Comparison of ENCODE assay signal across 8 mouse cellular contexts in the genomic region with DNA sequence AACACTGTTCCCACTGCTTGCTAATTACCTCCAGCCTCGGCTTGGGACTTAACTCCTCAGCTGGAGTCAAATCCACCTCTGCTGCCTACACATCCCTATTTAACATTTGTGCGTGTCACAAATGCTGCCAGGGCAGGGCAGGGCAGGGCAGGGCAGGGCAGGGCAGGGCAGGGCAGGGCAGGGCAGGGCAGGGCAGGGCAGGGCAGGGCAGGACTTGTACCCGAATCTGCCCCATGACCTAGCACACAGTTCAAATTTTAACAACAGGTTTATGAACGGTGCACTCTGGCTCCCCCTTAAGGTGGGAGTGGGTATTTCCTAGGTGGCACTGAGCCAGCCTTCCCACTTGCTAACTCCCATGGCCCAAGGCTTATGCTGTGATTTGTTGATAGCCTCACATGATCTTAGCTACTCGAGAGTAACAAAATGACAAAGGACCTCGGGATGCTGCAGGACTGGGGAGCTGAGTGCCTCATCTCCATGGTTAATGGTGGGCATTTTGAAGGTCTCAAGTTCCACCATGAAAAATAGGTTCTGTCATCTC. TPM values are rescaled to one million over a fixed set of nuclear protein-coding genes. Genes with fewer than 3 reads are reported as not detected.
DNase-seq lines count a peak whose midpoint lies in the region; ATAC-seq and TF ChIP-seq lines count a peak whose summit lies in the region.

No protein-coding gene starts in this region.

- H3K4me1 ChIP-seq in MEL (ENCODE audit: control insufficient read depth in 1 of 2, insufficient read depth in 2 of 2, low read length in 2 of 2), result no peaks in the 10 kb centered on the region
- peaks cover 3% of the 10 kb centered on the region; the same call in 1 of the 2 replicates for H3K4me1 ChIP-seq in liver, embryonic 12.5 days
- peaks cover 29% of the 10 kb centered on the region for H3K4me1 ChIP-seq in neural tube, embryonic 13.5 days (replicated peaks)

- H3K9ac ChIP-seq in MEL (ENCODE audit: control insufficient read depth, low read depth, low read length, poor library complexity, severe bottlenecking), result no peak overlapping the region
- H3K9ac ChIP-seq in liver, embryonic 12.5 days, result no peak overlapping the region
- H3K9ac ChIP-seq in neural tube, embryonic 13.5 days, result no peak overlapping the region

- H3K4me3 ChIP-seq in MEL (ENCODE audit: control insufficient read depth in 1 of 2, insufficient read depth in 1 of 2, low read depth in 2 of 2, low read length in 2 of 2), result no peak overlapping the region
- H3K4me3 ChIP-seq in liver, embryonic 12.5 days, result no peak overlapping the region
- no peak overlapping the region for H3K4me3 ChIP-seq in neural tube, embryonic 13.5 days

- H3K9me3 ChIP-seq in MEL (replicated peaks; ENCODE audit: insufficient read depth, low read length), result no peaks in the 10 kb centered on the region
- no peaks in the 10 kb centered on the region for H3K9me3 ChIP-seq in liver, embryonic 12.5 days (replicated peaks)
- no peaks in the 10 kb centered on the region for H3K9me3 ChIP-seq in neural tube, embryonic 13.5 days

- WGBS in liver, embryonic 12.5 days (ENCODE audit: insufficient replicate concordance), result 21% methylated on average over 6 of the region's 6 CpGs
- 18% methylated on average over 6 of the region's 6 CpGs for WGBS in neural tube, embryonic 13.5 days

- TF ChIP-seq POLR2A in MEL (IDR thresholded peaks at IDR 0.05; ENCODE audit: control insufficient read depth in 1 of 2, insufficient read depth in 1 of 2, low read depth in 1 of 2, low read length in 2 of 2, poor library complexity in 1 of 2), result no peak

- no peak overlapping the region for H3K4me2 ChIP-seq in liver, embryonic 12.5 days
- no peak overlapping the region for H3K4me2 ChIP-seq in neural tube, embryonic 13.5 days

- peak; percentile 63 for DNase-seq in CD4-positive helper T cell, adult 2 months (ENCODE audit: low read depth, low spot score)
- peak; percentile 77 for DNase-seq in MEL (ENCODE audit: low read depth, low spot score)
- peak; percentile 82 for DNase-seq in cerebellum, adult 8-10 months
- peak; percentile 70 to 77 for DNase-seq in frontal cortex, postnatal 36 days (ENCODE audit: low spot score in 2 of 2)
- peak; percentile 67 to 85 for DNase-seq in kidney, adult 8-10 months
- peak; percentile 11 for DNase-seq in yolk sac, embryonic 10.5 days (ENCODE audit: low spot score)

- no peaks in the 10 kb centered on the region for H3K79me2 ChIP-seq in MEL (ENCODE audit: control insufficient read depth, insufficient read depth, low read length, poor library complexity)

- peak; percentile 63 for TF ChIP-seq RAD21 in MEL (IDR thresholded peaks at IDR 0.05; ENCODE audit: low read depth, low read length)

- ATAC-seq in liver, embryonic 12.5 days, result 0 out of 2 replicates have a peak, but pooled peaks have one; percentile 17
- 0 out of 2 replicates have a peak, but pooled peaks have one; percentile 48 for ATAC-seq in neural tube, embryonic 13.5 days (ENCODE audit: low read depth)

- H3K27ac ChIP-seq in MEL (ENCODE audit: control insufficient read depth, low read depth, low read length), result no peak overlapping the region
- peak overlapping the region; percentile 59; the same call in 1 of the 2 replicates for H3K27ac ChIP-seq in liver, embryonic 12.5 days
- no peak overlapping the region; the same call in 1 of the 2 replicates for H3K27ac ChIP-seq in neural tube, embryonic 13.5 days (replicated peaks)

- TF ChIP-seq CTCF in MEL (IDR thresholded peaks at IDR 0.05 in 2 of 3, conservative IDR thresholded peaks at IDR 0.05 in 1 of 3; ENCODE audit: control insufficient read depth in 1 of 3, insufficient read depth in 1 of 3, low read depth in 2 of 3, low read length in 3 of 3, poor library complexity in 1 of 3, severe bottlenecking in 1 of 3), result peak; percentile 50 to 78 (median 75)

- no peak for TF ChIP-seq EP300 in MEL (IDR thresholded peaks at IDR 0.05; ENCODE audit: low read depth in 1 of 2, low read length in 2 of 2)

- H3K36me3 ChIP-seq in MEL (ENCODE audit: control insufficient read depth in 1 of 2, insufficient read depth in 2 of 2, low read length in 2 of 2), result no peaks in the 10 kb centered on the region
- H3K36me3 ChIP-seq in liver, embryonic 12.5 days, result no peaks in the 10 kb centered on the region
- H3K36me3 ChIP-seq in neural tube, embryonic 13.5 days, result peaks cover 36% of the 10 kb centered on the region

- peaks cover 0 to 2% of the 10 kb centered on the region in 2 experiments; a peak in 1 of 4 replicates for H3K27me3 ChIP-seq in MEL (ENCODE audit: control insufficient read depth in 1 of 2, insufficient read depth in 2 of 2, low read length in 2 of 2)
- peaks cover 23% of the 10 kb centered on the region for H3K27me3 ChIP-seq in liver, embryonic 12.5 days (replicated peaks)
- H3K27me3 ChIP-seq in neural tube, embryonic 13.5 days, result peaks cover 20% of the 10 kb centered on the region

TF ChIP-seq in MEL, 35 proteins besides CTCF, POLR2A, EP300 and RAD21:
- TF ChIP-seq CHD1 (IDR thresholded peaks at IDR 0.05; ENCODE audit: low read depth, low read length) (no peak), MXI1 (IDR thresholded peaks at IDR 0.05; ENCODE audit: low read depth, low read length) (no peak), E2F4 (IDR thresholded peaks at IDR 0.05; ENCODE audit: borderline replicate concordance, low read depth, low read length) (no peak), ELF1 (IDR thresholded peaks at IDR 0.05; ENCODE audit: low read depth, low read length) (no peak), MAX (IDR thresholded peaks at IDR 0.05; ENCODE audit: low read length) (no peak), NELFE (IDR thresholded peaks at IDR 0.05; ENCODE audit: low read depth, low read length) (no peak), USF1 (IDR thresholded peaks at IDR 0.05; ENCODE audit: low read depth, low read length) (0 out of 2 replicates have a peak, but pooled peaks have one; percentile 13), ZC3H11A (IDR thresholded peaks at IDR 0.05; ENCODE audit: low read depth, low read length) (peak; percentile 34), UBTF (IDR thresholded peaks at IDR 0.05; ENCODE audit: borderline replicate concordance, insufficient read depth, low read depth, low read length) (no peak), MEF2A (IDR thresholded peaks at IDR 0.05; ENCODE audit: extremely low read depth, insufficient replicate concordance, low read depth, low read length, poor library complexity, severe bottlenecking) (no peak), USF2 (IDR thresholded peaks at IDR 0.05; ENCODE audit: borderline replicate concordance in 1 of 2, insufficient read depth in 1 of 2, low read depth in 1 of 2, low read length in 2 of 2) (no peak), RCOR1 (IDR thresholded peaks at IDR 0.05; ENCODE audit: low read depth, low read length) (no peak), MAFK (IDR thresholded peaks at IDR 0.05; ENCODE audit: borderline replicate concordance, low read depth, low read length) (no peak), TCF12 (IDR thresholded peaks at IDR 0.05; ENCODE audit: low read depth, low read length) (no peak), MYC (IDR thresholded peaks at IDR 0.05; ENCODE audit: low read depth, low read length) (no peak), HCFC1 (IDR thresholded peaks at IDR 0.05; ENCODE audit: low read depth, low read length) (0 out of 2 replicates have a peak, but pooled peaks have one; percentile 11), POLR2AphosphoS5 (IDR thresholded peaks at IDR 0.05; ENCODE audit: borderline replicate concordance, low read depth, low read length) (no peak), ZMIZ1 (IDR thresholded peaks at IDR 0.05; ENCODE audit: low read depth, low read length) (no peak), BHLHE40 (IDR thresholded peaks at IDR 0.05; ENCODE audit: borderline replicate concordance, low read depth, low read length) (no peak), POLR2AphosphoS2 (IDR thresholded peaks at IDR 0.05; ENCODE audit: low read length) (no peak), SMC3 (IDR thresholded peaks at IDR 0.05; ENCODE audit: low read depth, low read length) (peak; percentile 59)
TF ChIP-seq in MEL: peak in this region for 4.

RNA-seq across cellular contexts. Expression of gene Lrfn3, which starts 9.2 kb away (rescaled TPM):
- total RNA-seq in MEL (2012; rRNA removed), result not detected in 2 replicates
- polyA plus RNA-seq in MEL (2012; ENCODE audit: insufficient read depth in 1 of 2, insufficient read length in 2 of 2, low read depth in 1 of 2, low replicate concordance in 2 of 2, missing spikeins in 1 of 2), result not detected
- polyA plus RNA-seq in liver, embryonic 12.5 days (2016; fragmentation: Nextera tagmentation; extraction: Ambion mirVana), result 1.9 and 2.1 TPM in 2 replicates
- polyA plus RNA-seq in neural tube, embryonic 13.5 days (2015; fragmentation: Nextera tagmentation; extraction: Ambion mirVana), result 10.8 and 12.7 TPM in 2 replicates

RNA-seq across cellular contexts. Expression of gene Sdhaf1, which starts 29.7 kb away (rescaled TPM):
- total RNA-seq in MEL (2012; rRNA removed), result 4.3 and 4.5 TPM in 2 replicates
- 1 to 10 TPM in 1 of 2 experiments, not detected in 1; 8.1 TPM for polyA plus RNA-seq in MEL (2012; ENCODE audit: insufficient read depth in 1 of 2, insufficient read length in 2 of 2, low read depth in 1 of 2, low replicate concordance in 2 of 2, missing spikeins in 1 of 2)
- polyA plus RNA-seq in liver, embryonic 12.5 days (2016; fragmentation: Nextera tagmentation; extraction: Ambion mirVana), result 8.1 and 8.2 TPM in 2 replicates
- polyA plus RNA-seq in neural tube, embryonic 13.5 days (2015; fragmentation: Nextera tagmentation; extraction: Ambion mirVana), result 18.0 and 22.9 TPM in 2 replicates

RNA-seq across cellular contexts. Expression of gene E130208F15Rik, which starts 31.8 kb away (rescaled TPM):
- 0.92 and 0.96 TPM in 2 replicates for total RNA-seq in MEL (2012; rRNA removed)
- 1 to 10 TPM in 1 of 2 experiments, not detected in 1; 3.2 TPM for polyA plus RNA-seq in MEL (2012; ENCODE audit: insufficient read depth in 1 of 2, insufficient read length in 2 of 2, low read depth in 1 of 2, low replicate concordance in 2 of 2, missing spikeins in 1 of 2)
- 2.3 and 2.9 TPM in 2 replicates for polyA plus RNA-seq in liver, embryonic 12.5 days (2016; fragmentation: Nextera tagmentation; extraction: Ambion mirVana)
- polyA plus RNA-seq in neural tube, embryonic 13.5 days (2015; fragmentation: Nextera tagmentation; extraction: Ambion mirVana), result 5.7 TPM in 1 of 2 replicates, not detected in the other

RNA-seq across cellular contexts. Expression of gene Syne4, which starts 38.7 kb away (rescaled TPM):
- 0.31 and 0.42 TPM in 2 replicates for total RNA-seq in MEL (2012; rRNA removed)
- under 1 TPM in 1 of 2 experiments, not detected in 1; 0.82 TPM for polyA plus RNA-seq in MEL (2012; ENCODE audit: insufficient read depth in 1 of 2, insufficient read length in 2 of 2, low read depth in 1 of 2, low replicate concordance in 2 of 2, missing spikeins in 1 of 2)
- polyA plus RNA-seq in liver, embryonic 12.5 days (2016; fragmentation: Nextera tagmentation; extraction: Ambion mirVana), result 11.7 and 12.1 TPM in 2 replicates
- polyA plus RNA-seq in neural tube, embryonic 13.5 days (2015; fragmentation: Nextera tagmentation; extraction: Ambion mirVana), result 19.0 and 27.3 TPM in 2 replicates

RNA-seq across cellular contexts. Expression of gene Alkbh6, which starts 44.8 kb away (rescaled TPM):
- total RNA-seq in MEL (2012; rRNA removed), result 15.0 and 16.2 TPM in 2 replicates
- 10 to 100 TPM in 1 of 2 experiments, not detected in 1; 24.6 TPM for polyA plus RNA-seq in MEL (2012; ENCODE audit: insufficient read depth in 1 of 2, insufficient read length in 2 of 2, low read depth in 1 of 2, low replicate concordance in 2 of 2, missing spikeins in 1 of 2)
- 24.2 and 24.5 TPM in 2 replicates for polyA plus RNA-seq in liver, embryonic 12.5 days (2016; fragmentation: Nextera tagmentation; extraction: Ambion mirVana)
- 120 and 123 TPM in 2 replicates for polyA plus RNA-seq in neural tube, embryonic 13.5 days (2015; fragmentation: Nextera tagmentation; extraction: Ambion mirVana)

Comparison
In these comparisons a context has a peak if more than half of its experiments do, and no peak if none do; other contexts are left out.
1. DNase-seq: peak in every context shown above with its lines; median percentile 82 in cerebellum, adult 8-10 months; 77 in MEL; 76 in kidney, adult 8-10 months; 74 in frontal cortex, postnatal 36 days; 63 in CD4-positive helper T cell, adult 2 months; 11 in yolk sac, embryonic 10.5 days.